Mouse (Mus musculus) kidney, embryonic 16.5 days (tissue): Measurements from ENCODE around the gene Zfp985. TPM values are rescaled to one million over a fixed set of nuclear protein-coding genes. Genes with fewer than 3 reads are reported as not detected.
"Not testable (repeated sequence)": the region's sequence is repeated elsewhere in the genome, so short reads cannot be mapped to it uniquely, and the experiment has no call there.

Experiments used
- ATAC-seq: fragments of 200-750 bp; cut with Nextera tagmentation; 2 replicates; pipeline ENCODE4 v1.8.0; 2017; ENCODE audit warnings: moderate TSS enrichment; ENCODE audit not compliant: low FRiP score, low TSS enrichment
- H3K27ac ChIP-seq: fragments of 300-500 bp; sonication (generic); 2 replicates; pipeline ENCODE4 v1.5.1; 2014; ENCODE audit warnings: low read length
- H3K27me3 ChIP-seq: fragments of 300-500 bp; sonication (generic); 2 replicates; pipeline ENCODE4 v1.6.1; 2014; ENCODE audit warnings: low read length, control low read depth, mixed read lengths; ENCODE audit not compliant: insufficient read depth
- H3K36me3 ChIP-seq: fragments of 300-500 bp; sonication (generic); 2 replicates; pipeline ENCODE4 v1.6.1; 2014; ENCODE audit warnings: low read length, control low read depth, mixed read lengths; ENCODE audit not compliant: insufficient read depth
- H3K4me1 ChIP-seq: fragments of 300-500 bp; sonication (generic); 2 replicates; pipeline ENCODE4 v1.6.1; 2014; ENCODE audit warnings: low read length, control low read depth, mixed read lengths; ENCODE audit not compliant: insufficient read depth
- H3K4me2 ChIP-seq: fragments of 300-500 bp; sonication (generic); replicated peaks from 2 replicates; pipeline ENCODE4 v1.6.1; 2014; ENCODE audit warnings: low read depth, low read length
- H3K4me3 ChIP-seq: fragments of 300-500 bp; sonication (generic); 2 replicates; pipeline ENCODE4 v1.5.1; 2014; ENCODE audit warnings: mild to moderate bottlenecking, low read length
- H3K9ac ChIP-seq: fragments of 300-500 bp; sonication (generic); replicated peaks from 2 replicates; pipeline ENCODE4 v1.6.1; 2014; ENCODE audit warnings: low read length
- H3K9me3 ChIP-seq: fragments of 300-500 bp; sonication (generic); 2 replicates; pipeline ENCODE4 v1.6.1; 2016; ENCODE audit warnings: low read length, control low read depth
- WGBS: fragments of 180-500 bp; shearing (Covaris S2); extraction: QIAGEN DNeasy Blood & Tissue Kit; methylation state at CpG from one replicate; pipeline ENCODE4 v1.1.7; 2014; 5-methylcytosine and 5-hydroxymethylcytosine counted together
- polyA plus RNA-seq: library from polyadenylated mRNA; unstranded; fragments of >200 nt; fragmentation: Nextera tagmentation; extraction: Ambion mirVana; gene quantifications from 2 replicates; pipeline ENCODE4 v1.2.1, GENCODE M21; 2015

Gene Zfp985
- polyA plus RNA-seq = 0.30 and 0.36 TPM in 2 replicates

DNA sequence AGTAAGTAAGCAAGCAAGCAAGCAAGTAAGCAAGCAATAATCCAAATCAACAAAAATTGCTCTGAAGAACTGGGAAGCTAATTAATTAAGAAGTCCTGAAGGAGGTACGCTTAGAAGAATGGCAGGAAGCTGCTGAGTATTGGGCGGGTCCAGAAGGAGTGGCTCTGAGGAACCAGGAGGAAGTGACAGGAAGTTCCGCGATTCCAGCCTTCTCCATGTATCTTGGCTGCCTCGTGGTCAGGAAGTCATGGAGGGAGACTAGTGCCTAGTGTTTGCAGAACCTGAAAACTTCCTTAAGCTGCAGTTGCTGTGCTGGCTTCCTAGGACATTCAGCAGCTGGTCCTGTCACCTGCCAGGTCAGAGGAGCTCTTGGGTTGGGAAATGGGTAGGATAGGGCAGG is at the start of gene Zfp985:
Gene Zfp985 (plus strand): TSS at position 207 of the 400 bp plus-strand sequence.
- not testable (repeated sequence) for H3K27ac ChIP-seq, H3K9ac ChIP-seq, H3K9me3 ChIP-seq, H3K4me1 ChIP-seq, H3K4me3 ChIP-seq, ATAC-seq, H3K27me3 ChIP-seq, H3K36me3 ChIP-seq, H3K4me2 ChIP-seq
- WGBS = 78% methylated on average over 5 of the region's 5 CpGs

DNA sequence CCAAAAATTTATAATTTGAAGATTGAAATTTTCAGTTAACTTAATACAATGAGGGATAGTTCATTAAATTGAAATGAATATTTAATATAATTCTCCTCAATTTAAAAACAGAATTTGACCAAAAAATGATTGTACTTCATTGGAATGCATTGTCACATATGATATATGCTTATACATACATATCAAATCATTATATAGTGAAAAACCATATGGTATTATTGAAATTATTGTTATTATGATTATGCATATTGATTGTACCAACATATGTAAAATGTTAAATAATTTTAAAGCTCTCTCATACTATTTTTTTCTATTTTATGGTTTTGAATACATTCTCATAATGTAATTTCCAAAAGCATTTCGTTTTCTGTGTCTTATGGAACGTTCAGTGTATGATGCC is 43.9 kb upstream of the Zfp985 start:
- no peak overlapping the region for H3K4me2 ChIP-seq
- H3K36me3 ChIP-seq = peaks cover 10% of the 10 kb centered on the region
- H3K9ac ChIP-seq = no peak overlapping the region
- H3K4me1 ChIP-seq = no peaks in the 10 kb centered on the region
- H3K27me3 ChIP-seq = no peaks in the 10 kb centered on the region
- 85% methylated on average over 2 of the region's 2 CpGs for WGBS
- ATAC-seq = no peak
- peaks cover 23% of the 10 kb centered on the region for H3K9me3 ChIP-seq
- no peak overlapping the region for H3K27ac ChIP-seq
- H3K4me3 ChIP-seq = no peak overlapping the region

DNA sequence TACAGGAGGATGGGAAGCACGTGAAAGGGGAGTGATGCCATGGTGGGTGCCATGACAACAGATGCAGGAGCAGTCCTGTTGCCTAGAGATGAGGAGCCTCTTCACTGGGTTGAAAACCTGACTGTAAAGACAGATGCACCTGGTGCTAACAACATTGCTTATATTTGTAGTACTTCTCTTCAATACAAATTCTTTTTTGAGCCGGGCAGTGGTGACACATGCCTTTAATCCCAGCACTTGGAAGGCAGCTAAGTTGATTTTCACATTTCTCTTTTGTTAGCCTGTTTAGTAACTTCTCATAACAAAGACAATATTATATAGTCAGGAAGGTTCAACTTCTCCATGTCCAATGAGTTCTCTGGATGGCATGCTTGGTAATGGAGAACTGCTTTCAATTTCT is 34.1 kb upstream of the Zfp985 start:
- Histone ChIP-seq H3K9me3 (peaks cover 58% of the 10 kb centered on the region), H3K27ac (no peak overlapping the region), H3K4me2 (no peak overlapping the region), H3K9ac (no peak overlapping the region), H3K4me3 (no peak overlapping the region), H3K36me3 (no peaks in the 10 kb centered on the region), H3K4me1 (no peaks in the 10 kb centered on the region), H3K27me3 (no peaks in the 10 kb centered on the region)
- ATAC-seq = no peak
- WGBS = 70% methylated on average over 2 of the region's 2 CpGs

DNA sequence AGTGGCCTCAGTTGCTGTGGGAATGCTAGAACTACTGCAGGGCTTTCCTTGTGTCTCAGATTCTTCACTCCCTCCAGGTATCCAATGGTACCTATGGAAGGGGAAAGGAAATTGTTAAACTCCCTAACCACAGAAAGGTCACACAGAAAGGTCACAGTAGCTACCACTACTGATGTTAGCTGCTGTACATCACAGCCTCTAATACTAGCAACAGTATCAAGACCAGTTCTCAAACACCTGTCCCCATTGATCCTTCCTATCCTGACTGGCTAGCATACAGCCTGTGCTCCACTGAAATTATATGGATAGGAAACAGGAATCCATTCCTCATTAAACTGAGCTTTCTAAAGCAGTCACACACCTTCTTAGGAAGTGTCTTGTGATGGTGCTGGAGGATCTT is 33.0 kb upstream of the Zfp985 start:
- no peak overlapping the region for H3K4me3 ChIP-seq
- no peak for ATAC-seq
- peaks cover 62% of the 10 kb centered on the region for H3K9me3 ChIP-seq
- H3K36me3 ChIP-seq = no peaks in the 10 kb centered on the region
- no peak overlapping the region for H3K4me2 ChIP-seq
- H3K4me1 ChIP-seq = no peaks in the 10 kb centered on the region
- H3K27ac ChIP-seq = no peak overlapping the region
- H3K27me3 ChIP-seq = no peaks in the 10 kb centered on the region
- H3K9ac ChIP-seq = no peak overlapping the region

DNA sequence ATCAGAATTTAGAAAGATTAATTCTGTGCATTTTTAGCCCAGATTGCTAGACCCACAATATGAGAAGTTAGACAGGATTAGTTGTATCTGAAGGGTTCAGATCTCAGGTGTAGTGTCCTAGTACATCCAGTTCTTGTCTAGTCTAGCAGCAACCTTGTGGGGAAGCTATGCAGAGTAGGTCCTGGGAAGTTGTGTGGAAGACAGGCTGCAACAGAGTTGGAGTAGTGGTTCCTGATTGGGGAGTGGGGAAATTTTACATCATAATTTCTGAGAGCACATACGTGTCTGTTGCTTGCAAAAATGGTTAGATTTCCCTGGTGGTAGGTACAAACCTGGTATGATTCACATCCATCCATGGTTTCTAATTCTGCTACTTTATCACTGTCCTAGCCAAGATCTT is 28.0 kb upstream of the Zfp985 start:
- H3K36me3 ChIP-seq = no peaks in the 10 kb centered on the region
- WGBS = 87% methylated on average over 1 of the region's 1 CpGs
- no peak overlapping the region for H3K4me2 ChIP-seq
- ATAC-seq = no peak
- peaks cover 50% of the 10 kb centered on the region for H3K9me3 ChIP-seq
- H3K27me3 ChIP-seq = no peaks in the 10 kb centered on the region
- no peaks in the 10 kb centered on the region for H3K4me1 ChIP-seq
- no peak overlapping the region for H3K4me3 ChIP-seq
- H3K27ac ChIP-seq = no peak overlapping the region
- no peak overlapping the region for H3K9ac ChIP-seq

DNA sequence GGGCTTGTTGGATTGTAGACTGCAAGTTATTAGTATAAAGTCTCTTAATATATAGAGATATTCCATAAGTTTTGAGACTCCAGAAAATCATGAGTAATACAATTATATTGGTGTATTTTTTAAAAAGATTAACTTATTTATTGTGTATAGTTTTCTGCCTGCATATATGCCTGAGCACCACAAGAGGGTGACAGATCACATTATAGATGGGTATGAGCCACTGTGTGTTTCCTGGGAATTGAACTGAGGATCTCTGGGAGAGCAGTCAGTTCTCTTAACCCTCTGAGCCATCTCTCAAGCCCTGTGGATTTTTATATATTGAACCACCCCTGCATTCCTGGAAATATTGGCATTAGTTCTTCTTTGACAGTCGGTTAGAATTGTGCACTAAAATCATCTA is 22.7 kb upstream of the Zfp985 start:
- Histone ChIP-seq H3K4me2 (no peak overlapping the region), H3K9me3 (peaks cover 35% of the 10 kb centered on the region), H3K27me3 (no peaks in the 10 kb centered on the region), H3K9ac (no peak overlapping the region), H3K36me3 (no peaks in the 10 kb centered on the region), H3K27ac (no peak overlapping the region), H3K4me3 (no peak overlapping the region), H3K4me1 (no peaks in the 10 kb centered on the region)
- ATAC-seq = no peak
- WGBS = 88% methylated on average over 1 of the region's 1 CpGs

DNA sequence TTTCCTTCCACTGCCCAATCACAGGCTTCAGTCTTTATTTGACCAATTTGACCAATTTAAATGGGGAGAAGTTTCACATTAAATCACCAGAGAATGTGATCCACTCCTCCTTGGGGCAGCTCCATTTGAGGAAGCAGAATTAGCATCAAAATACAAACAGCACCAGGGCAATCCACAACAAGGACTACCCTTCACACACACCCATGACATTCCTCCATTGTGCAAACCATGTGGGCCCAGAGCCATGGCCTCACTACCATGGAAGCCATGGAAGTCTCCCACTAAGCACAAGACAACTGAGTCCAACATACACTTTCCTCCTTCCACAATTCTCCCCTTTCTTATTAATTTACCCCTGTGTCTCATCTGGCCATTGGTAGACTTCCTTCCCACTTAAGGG is 17.2 kb upstream of the Zfp985 start:
- H3K27ac ChIP-seq, H3K9ac ChIP-seq, H3K36me3 ChIP-seq, ATAC-seq, H3K4me3 ChIP-seq, H3K4me1 ChIP-seq, H3K27me3 ChIP-seq, H3K4me2 ChIP-seq: not testable (repeated sequence)
- H3K9me3 ChIP-seq = peaks cover 39% of the 10 kb centered on the region

DNA sequence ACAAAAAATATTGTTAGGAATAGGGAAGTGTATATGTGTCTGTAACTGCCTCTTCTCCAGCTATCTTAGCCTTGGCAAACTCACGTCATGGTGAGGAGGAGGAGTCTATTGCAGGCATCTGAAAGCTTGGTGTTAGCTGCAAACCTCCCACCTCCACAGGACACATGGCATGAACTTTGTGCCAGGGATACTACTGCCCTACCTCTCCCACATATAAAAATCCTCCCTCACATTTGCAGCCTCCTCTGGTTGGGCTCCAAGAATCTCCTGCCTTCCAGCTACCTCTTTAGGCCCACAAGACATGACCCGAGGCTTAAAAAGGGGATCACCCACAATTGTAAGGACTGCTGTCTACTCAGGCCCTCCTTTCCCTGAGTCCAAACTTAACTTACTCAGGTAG is 15.4 kb upstream of the Zfp985 start:
- Histone ChIP-seq H3K27ac (no peak overlapping the region), H3K27me3 (no peaks in the 10 kb centered on the region), H3K4me2 (no peak overlapping the region), H3K4me3 (no peak overlapping the region), H3K4me1 (no peaks in the 10 kb centered on the region), H3K9ac (no peak overlapping the region), H3K36me3 (no peaks in the 10 kb centered on the region), H3K9me3 (peaks cover 35% of the 10 kb centered on the region)
- 76% methylated on average over 2 of the region's 2 CpGs for WGBS
- ATAC-seq = no peak

DNA sequence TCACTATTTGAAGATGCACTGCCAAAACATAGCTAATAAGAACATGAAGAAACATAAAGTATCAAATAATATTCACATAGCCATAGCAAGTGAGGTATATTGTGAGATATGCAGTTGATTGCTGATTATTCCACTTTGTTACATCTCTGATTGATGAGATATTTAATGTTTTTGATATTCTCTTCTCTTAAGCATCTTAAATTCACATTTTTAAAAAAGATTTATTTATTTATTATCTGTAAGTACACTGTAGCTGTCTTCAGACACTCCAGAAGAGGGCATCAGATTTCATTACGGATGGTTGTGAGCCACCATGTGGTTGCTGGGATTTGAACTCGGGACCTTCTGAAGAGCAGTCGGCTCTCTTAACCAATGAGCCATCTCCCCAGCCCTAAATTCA is 13.2 kb upstream of the Zfp985 start, which contains the start of gene Gm16503:
Gene Gm16503 (plus strand): TSS at position 301 of the 400 bp plus-strand sequence.
- ATAC-seq, H3K4me1 ChIP-seq, H3K36me3 ChIP-seq, H3K4me3 ChIP-seq, H3K27ac ChIP-seq, H3K9ac ChIP-seq, H3K27me3 ChIP-seq, H3K4me2 ChIP-seq: not testable (repeated sequence)
- 88% methylated on average over 3 of the region's 3 CpGs for WGBS
- peaks cover 45% of the 10 kb centered on the region for H3K9me3 ChIP-seq

DNA sequence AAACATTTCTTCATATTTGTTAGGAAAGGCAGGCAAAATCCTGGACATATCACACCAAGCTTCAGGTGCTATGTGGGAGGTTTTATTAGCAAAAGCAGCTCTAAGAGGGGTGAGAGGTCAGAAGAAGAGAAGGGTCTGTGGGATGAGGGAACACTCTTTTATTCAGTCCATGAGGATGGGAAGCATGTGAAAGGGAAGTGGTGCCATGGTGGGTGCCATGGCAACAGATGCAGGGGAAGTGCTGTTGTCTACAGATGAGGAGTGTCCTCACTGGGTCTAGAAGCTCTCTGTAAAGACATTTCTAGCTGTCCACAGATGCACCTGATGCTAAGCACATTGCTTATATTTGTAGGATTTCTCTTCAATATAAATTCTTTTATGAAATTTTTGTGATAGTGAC is 12.0 kb upstream of the Zfp985 start:
- ATAC-seq = no peak
- Histone ChIP-seq H3K27me3 (no peaks in the 10 kb centered on the region), H3K4me1 (no peaks in the 10 kb centered on the region), H3K27ac (no peak overlapping the region), H3K4me2 (no peak overlapping the region), H3K9ac (no peak overlapping the region), H3K9me3 (peaks cover 37% of the 10 kb centered on the region), H3K36me3 (no peaks in the 10 kb centered on the region), H3K4me3 (no peak overlapping the region)

DNA sequence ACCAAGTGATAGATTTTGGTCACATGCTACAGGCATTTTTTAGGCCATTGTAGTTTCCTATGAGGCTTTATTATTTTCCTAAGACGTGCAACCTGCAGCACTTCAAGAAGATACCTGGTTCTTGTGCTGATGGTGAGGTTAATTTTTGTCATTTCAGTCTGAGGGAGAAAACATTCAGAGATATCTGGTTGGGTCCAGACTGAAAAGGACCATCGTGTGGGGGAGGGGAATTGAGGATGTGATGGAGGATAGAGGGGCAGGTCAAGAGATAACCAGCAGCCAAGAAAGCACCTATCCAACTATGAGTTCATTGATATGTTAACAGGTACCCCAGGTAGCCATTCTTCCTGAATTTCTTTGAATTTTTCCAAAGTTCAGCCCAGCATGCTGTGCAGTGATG is 1.3 kb downstream of the Zfp985 start:
- H3K36me3 ChIP-seq, H3K4me3 ChIP-seq, ATAC-seq, H3K27me3 ChIP-seq, H3K9ac ChIP-seq, H3K9me3 ChIP-seq, H3K4me1 ChIP-seq, H3K27ac ChIP-seq, H3K4me2 ChIP-seq: not testable (repeated sequence)
- 81% methylated on average over 2 of the region's 2 CpGs for WGBS
